Mouse (Mus musculus) mouse embryonic stem cell (cell line): ENCODE measurements at regions not wholly inside any gene's neighbourhood (a gene's known extent, or its start where the extent isn't known, plus 50 kb on each side); places are given as distances from the start of the nearest gene placed in this dataset.

ENCODE experiments used
- in situ Hi-C, 2 experiments: fragments of 300-500 bp; cut with MboI; formaldehyde crosslinking; loops; 1 replicate in 1 of 2; 3 replicates in 1 of 2; pipeline ENCODE4 v1.14.3; 2019 to 2020; ENCODE audit warnings: low sequenced_read_pairs in 2 of 2, low pct_unique_long_range_greater_than_20kb in 1 of 2, mixed read lengths in 1 of 2; ENCODE audit not compliant: unreplicated experiment in 1 of 2

DNA sequence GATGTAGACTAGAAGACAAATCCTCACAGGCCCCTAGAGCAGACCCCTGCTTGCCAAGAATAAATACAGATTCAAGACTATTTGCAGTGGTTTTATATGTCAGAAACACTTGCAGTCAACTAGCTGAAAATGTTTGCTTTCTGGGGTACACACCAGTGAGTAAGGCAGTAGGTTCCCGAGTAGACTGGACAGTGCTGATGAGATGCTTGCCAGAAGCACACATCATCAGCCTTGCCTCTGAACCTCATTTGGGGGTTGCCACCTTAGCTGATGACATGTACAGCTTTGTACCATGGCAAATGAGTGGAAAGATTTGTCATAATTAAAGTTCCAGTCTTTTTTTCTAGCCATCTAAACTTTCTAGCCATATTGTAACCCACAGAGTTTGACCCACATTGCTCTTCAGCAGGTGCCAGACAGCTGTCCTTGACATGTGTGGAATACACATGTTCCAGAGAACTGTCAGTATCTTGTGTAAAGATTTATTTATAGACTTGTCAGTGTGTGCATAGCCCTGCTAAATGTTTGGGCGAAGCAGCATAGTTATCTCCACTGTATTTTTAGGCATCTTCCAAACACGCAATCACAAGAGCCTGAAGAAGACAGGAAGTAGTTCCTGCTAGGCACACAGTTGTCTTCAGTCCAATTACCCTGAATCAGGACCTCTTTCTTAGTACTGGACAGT, 334.5 kb upstream of the 4930452B06Rik start:
- in situ Hi-C loops: no loop called here

DNA sequence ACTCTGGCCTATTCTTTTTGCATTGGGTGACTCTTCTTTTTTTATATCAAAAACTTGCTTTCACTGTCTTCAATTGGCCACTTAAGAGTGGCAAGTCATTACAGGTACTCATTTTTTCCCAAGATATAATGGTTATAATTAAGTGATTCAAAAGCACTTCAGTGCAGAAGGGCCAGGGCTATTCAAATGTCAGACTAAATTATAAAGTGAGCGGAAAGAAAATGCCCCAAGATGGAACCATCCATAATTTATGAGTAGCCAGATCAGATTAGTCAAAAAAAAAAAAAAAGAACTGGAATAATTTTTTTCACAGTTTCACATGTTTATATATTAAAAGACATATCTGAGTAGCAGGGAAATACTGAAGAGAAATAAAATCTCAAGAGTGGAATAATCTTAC, 333.8 kb upstream of the 4930452B06Rik start:
- in situ Hi-C loops: no loop called here

DNA sequence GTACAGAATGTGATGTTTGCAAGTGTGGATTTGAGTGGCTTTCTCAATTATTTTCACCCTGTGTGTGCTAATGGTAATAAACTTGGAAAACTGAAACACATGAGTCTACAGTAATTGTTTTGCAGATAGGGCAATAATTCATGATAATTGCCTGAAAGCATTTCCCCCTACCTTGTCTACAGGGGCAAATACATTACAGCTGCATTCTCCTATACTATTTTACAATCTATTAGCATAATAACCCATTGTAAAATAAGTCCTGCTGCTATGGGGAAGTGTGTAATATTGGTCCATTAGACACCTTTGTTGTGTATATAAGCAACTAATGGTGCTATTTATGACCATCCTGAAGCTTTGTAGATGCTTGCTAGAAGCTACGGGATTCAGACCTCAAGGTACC, 327.4 kb upstream of the 4930452B06Rik start:
- in situ Hi-C loops: no loop called here

DNA sequence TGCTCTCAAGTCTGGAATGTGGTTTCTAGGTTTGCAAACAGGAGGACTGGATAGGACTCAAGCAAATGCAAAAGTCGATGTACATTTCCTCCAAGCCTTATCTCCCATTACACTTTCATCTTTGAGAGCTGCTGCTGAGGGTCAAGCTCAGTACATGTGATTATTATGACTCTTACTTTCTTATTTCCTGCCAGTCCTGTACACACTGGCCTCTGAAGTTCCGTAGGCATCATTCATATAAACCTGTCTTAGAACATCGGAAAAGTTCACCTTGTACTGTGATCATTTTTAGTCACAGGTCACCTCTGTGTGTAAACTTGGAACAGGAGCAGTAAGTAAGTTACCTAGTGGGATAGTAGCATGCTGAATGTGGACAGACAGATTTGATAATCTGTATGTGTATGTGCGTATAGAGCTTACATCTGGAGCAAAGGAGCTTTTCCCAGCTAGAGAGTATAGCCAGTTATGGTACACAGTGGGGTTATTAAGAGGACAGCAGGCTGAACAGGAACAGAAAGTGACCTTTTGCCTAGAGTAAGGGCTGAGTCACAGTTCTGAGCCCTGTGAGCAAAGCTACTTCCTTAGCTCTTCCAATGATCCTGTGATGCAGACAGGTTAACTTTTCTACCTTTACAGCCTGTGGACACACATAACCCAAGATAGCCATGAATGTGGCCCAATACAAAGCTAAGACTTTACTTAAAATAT, 319.2 kb upstream of the 4930452B06Rik start:
- in situ Hi-C loops: no loop called here

DNA sequence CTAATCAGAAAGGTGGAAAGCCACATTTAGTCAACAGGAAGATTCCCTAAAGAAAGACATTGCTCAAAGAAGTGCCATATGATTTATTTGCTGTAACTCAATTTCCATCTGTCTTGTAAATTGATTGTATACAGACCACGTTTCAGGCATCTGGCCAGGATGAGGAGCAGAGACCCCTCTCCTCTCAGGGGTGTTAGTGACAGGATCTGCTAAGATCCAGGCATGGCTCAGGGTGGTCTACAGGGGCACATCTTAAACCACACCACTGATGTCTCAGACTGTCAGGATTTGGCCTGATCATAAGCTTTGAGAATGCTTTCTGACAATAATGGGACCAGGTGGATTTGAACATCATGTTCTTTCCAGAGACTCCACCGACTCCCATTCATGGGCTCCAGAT, 295.5 kb upstream of the 4930452B06Rik start:
- in situ Hi-C loops: no loop called here

DNA sequence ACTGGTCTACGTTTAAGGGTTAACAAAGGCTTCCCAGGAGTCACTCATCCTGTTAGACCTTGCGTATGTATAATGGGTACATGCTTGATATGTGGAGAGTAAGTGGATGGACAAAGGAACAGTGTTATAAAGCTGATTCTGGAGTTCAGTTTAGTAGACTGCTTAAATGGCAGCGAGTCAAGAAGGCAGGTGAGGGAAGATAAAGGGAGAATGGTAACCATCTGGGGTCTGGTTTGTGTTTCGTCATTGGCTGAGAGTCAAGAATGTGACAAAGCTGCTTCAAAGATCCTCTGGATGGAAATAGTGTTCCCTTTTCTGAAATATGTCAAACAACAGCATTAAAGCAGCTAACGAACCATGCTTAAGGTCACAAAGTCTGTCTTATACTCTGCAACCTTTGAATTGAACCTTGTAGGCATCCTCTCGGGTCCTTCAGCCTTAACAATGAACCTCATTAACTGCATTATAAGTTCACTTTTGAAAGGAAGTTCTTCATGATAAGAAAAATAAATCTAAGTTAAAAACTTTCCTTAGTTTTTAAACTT, 286.9 kb upstream of the 4930452B06Rik start:
- in situ Hi-C loops: no loop called here

DNA sequence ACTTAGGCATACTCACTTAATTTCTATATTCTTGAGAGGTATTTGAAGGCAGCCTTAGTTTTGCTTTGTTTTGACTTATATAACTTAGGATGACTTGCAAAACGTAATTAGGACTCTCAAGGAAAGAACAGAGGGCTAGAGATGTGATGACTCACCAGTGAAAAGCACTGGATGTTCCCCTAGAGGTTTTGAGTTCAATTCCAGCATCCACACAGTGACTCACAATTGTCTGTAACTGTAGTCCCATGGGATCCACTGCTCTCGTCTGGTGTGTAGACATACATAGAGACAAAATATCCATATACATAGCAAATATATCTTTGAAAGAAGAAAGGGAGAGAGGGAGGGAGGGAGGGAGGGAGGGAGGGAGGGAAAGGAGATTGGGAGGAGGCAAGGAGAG, 282.7 kb upstream of the 4930452B06Rik start:
- in situ Hi-C loops: no loop called here

DNA sequence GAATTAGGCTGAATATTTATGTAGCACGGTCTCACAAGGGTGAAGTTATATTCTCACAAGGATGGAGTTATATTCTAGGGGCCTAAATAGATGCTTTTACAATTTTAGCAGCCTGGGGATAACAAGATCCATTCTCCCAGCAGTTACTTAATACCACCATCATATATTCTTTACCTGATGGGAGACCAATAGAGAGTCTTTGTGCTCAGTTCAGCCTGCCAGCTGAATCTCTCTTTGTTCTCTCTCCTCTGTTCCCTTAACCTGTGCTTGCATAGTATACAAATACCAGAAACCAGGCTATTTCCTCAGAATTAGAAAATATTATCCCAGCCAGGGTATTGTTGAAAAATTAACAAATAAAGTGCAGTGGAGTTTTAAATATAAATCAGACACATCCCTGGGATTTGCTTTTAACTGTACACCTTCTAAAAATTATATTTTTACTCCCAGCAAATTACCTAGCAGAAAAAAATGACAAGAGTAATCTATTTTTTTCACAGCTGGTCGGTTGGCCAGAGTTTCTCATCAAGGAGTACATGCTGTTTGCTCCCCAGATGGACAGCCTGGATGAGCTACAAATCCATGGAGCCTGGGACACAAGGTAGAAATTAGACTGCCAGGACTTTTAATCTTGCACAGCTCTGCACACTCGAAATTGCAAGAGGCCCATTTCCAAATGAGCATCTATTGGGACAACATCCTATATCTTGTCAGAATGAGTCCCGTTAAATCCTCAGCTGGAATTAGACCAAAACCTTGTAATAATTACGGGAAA, 281.0 kb upstream of the 4930452B06Rik start:
- in situ Hi-C loops: no loop called here

DNA sequence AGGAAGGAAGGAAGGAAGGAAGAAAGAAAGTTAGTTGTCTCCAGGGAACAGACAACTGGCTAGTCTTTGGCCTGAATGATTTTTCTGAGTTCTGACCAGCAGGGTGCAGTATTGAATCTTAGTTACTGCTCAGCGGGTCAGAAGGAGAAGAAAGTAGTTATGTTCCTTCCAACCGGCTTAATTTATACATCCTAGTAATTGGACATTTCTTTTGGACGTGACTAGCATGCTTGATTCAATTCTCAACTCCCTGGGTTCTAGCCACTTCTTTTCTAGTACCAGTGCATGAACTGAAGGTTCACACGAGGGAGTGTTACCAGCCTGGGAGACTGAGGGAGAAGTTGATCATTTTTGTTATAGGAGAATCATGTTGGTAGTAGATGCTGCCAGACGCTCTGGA, 269.1 kb upstream of the 4930452B06Rik start:
- in situ Hi-C loops: no loop called here
